Mouse (Mus musculus) forelimb bud, embryonic 11.5 days (tissue): ENCODE measurements at regions not wholly inside any gene's neighbourhood (a gene's known extent, or its start where the extent isn't known, plus 50 kb on each side); places are given as distances from the start of the nearest gene placed in this dataset.
A peak's percentile ranks its signal among the peaks of the same experiment; 100 is the strongest.
"Not testable (repeated sequence)": the region's sequence is repeated elsewhere in the genome, so short reads cannot be mapped to it uniquely, and the experiment has no call there.

Source experiments
- DNase-seq: peaks from one replicate; pipeline ENCODE4 v3.0.0-alpha.2; 2012; ENCODE audit warnings: low read depth, low spot score

DNA sequence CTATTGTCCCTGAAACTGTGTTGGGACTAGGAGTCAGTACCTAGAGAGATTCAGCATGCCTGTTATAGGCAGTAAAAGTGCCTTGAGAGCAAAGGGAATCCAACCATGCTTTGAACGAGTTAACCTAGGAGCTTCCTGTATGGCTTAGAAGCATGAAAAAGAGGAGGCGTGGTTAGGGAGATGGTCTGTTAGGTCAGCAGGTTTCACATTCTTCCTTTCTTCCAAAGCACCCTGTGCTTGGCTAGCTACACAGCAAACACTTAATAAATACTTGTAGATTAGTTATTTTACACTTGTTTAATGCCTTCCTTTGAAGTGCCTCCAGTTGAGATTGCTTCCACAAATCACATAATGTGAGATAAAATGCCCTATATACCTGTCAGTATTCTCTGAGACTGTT is 284.9 kb upstream of the Adgra3 start:
- no peak for DNase-seq

DNA sequence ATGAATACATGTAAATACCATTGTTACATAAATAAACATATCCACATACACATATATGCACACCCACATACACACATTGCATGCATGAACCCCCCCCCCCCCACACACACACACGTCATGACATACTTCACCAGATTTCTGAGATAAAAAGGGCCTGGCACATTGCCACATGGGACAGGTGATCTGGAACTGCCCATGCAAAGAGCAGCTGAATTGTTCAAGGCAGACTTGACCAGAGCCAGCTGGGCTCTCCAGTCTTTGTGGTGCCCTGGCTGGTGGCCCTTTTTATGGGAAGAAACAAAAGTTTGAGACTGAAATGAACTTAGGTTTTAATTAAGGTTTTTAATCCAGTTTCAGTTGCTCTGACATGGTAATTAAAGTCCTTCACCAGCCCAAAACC is 250.7 kb upstream of the Adgra3 start:
- no peak for DNase-seq

DNA sequence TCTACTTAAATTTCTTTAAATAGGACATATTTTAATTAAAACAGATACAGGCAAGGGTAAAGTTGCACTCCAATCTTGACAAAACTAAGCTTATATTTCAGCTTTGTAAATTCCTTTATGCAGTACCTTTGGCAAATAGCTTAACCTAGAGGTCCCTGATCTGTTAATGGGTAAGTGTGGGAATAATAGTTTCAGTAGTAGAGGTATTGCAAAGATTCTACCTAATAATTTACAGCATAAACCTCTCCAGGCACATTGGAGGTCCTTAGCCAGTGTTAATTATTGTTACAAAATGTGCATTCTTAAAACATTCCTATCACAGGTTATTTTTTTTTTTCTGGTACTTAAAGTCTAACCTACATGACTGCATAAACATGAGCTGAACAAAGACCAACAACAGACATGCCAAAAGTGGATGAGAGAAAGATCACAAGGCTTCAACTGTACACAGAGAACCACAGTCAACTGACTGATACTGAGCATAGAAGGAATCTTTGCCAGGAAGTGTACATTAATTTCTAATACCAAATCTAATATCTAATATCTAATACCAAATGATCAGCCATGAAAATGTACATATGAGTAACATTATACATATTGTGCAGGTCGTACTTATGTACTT is 245.2 kb upstream of the Adgra3 start:
- DNase-seq, result no peak

DNA sequence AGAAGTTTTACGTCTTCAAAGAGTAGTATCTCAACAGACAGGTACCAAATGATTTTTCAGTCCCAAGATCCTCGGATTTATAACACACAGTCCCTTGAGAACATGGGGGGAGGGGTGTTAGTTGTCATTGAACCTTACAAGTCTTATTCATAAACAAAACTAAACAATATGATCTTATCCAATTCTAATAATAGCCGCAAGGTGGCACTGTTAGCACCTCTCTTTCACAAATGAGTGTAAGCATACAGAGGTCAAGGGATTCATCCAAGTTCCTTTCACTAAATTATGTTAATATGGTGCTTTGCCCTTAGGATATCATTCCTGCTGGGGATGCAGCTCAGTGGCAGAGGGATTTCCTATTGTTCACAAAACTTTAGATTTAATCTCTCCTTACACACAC is 235.0 kb upstream of the Adgra3 start:
- DNase-seq, result peak; percentile 32

DNA sequence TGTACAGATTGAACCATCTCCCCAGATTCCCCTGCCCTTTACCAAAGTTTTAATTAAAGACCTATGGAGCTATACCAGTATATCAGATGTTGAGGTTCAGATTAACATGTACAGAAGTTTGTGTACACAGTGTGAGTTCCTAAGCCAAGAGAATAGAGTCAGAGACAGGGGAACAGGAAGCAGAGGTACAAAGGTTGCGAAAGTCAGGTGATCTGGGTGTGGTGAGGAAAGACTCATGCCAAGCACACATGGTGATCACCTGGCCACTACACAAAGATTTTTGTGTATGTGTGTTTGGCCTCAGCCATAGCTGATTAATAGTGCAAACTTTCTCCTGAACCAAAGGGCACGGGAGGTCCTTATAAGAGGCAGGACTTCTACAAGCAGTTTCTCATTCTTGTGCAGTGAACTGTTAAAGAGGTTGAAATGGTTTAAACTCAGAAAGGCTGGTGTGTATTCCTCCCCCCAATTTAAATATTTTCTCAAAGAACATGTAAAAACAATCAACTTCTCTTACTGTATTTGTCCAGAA is 232.1 kb upstream of the Adgra3 start:
- no peak for DNase-seq

DNA sequence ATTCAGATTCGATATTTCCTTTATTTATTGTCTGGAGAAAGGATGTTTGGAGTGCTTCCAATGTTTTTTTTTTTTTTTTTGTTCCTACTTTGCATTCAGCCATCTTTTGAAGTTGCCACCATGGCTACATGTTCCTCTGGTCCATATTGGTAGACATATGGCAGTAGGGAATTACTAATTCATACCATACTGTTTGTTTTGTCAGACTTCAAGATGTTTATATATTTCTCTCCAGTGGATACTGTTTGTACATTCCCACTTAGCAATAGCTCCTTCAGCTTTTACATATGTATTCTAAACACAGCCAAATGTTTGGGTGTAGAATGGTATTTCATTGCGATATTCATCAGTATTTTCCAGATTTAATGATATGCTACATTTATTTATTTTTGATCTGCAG is 201.6 kb upstream of the Adgra3 start:
- no peak for DNase-seq

DNA sequence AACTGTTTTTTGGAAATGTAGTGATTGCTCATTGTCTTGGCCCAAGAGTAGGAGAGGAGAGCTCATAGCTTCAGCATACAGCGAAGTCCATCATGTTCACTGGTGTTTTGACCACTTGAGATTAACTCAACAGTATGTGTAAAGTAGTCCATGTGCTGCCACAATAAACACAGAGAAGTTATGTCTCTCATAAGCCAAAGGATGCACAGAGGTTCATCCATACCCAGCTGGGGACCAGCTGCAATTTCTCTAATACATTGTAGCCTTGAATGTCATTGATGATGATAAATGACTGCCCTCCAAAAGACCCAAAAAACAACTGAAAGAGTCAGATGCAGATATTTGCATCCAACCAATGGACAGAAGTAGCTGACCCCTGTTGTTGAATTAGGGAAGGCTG is 199.2 kb upstream of the Adgra3 start:
- no peak for DNase-seq

DNA sequence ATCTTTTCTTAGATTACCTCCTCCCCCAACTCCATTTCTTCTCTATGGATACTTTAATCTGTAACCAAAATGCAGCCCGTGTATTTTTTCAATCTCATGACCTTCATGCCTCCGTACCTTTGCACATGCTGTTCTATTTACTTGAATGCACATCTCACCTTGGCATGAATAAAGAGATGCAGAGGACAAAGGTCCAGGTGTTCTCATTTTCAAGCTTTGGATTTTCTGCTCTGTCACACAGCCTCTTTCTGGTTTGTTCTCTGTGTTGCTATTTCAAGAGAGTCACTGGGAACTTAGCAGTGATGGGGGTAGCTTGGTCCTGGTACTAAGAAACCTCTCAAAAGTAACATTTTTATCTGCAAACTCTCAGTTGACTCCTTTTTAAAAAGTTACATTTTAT is 175.3 kb upstream of the Adgra3 start:
- no peak for DNase-seq

DNA sequence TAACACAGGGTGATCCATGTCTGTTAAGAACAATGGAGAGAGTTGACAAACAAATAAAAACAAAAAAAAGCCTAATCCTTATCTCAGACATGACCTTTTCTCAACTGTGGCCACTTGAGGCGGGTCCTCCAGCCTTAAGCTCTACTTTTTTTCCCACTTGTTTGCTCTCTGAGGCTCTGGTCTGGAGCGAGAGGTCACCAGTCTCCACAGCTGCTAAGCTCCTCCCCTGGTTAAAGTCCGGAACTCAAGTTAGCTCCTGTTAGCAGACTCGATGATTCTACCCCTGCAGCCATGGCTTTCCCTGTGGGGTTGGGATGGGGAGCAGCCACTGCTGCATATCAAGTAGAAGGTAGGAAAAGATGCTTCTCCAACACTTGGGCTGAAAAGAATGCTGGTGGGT is 158.2 kb upstream of the Adgra3 start:
- no peak for DNase-seq

DNA sequence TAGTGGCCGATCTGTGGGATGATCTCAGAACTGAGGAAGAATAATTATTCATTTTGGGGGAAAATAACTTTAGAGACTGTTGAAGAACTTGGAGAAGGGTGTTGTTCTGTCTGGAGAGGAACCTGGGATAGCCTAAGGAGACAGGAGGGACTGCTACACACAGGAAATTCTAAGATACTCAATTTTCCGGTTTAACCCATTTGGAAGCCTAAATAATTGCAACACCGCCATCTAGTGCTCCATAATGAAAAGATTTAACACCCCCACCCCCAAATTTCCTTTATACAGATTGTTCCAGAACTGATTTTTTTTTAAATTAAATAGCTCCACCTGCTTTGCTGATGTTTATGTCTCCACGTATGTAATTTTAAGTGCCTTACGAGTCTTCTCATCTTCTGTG is 157.2 kb upstream of the Adgra3 start:
- peak; percentile 19 for DNase-seq

DNA sequence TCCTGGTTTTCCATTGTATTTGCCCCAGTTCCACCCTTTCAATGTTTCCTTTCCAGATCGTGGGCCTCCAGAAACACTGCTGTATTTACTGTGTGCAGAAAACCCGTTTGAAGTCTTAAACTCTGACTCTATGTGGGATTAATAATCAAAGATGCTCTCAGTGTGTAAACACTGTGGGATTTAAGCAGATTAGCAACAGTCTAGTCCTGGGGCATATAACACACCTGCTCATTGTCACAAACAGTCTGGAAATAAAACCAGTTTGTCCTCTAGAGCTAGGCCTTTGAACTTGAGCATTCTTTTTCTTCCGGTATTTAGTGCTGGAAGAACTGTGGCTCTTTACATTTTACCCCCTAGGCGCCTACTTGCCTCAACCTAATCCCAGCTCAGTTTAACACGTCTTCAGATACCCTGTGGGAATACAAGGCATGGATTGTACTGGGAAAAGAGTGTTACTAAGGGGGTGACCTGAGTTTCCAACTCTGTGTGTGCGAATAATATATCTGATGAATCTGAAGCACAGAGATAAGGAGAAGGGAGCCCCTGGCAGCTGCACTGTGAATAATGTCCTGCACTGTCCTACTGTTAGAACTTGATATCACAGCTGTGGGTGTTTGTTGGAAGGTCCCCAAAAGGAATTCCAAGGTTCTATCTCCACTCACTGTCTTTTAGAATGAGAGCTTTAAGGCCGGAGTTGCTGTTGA is 143.7 kb upstream of the Adgra3 start:
- DNase-seq, result no peak

DNA sequence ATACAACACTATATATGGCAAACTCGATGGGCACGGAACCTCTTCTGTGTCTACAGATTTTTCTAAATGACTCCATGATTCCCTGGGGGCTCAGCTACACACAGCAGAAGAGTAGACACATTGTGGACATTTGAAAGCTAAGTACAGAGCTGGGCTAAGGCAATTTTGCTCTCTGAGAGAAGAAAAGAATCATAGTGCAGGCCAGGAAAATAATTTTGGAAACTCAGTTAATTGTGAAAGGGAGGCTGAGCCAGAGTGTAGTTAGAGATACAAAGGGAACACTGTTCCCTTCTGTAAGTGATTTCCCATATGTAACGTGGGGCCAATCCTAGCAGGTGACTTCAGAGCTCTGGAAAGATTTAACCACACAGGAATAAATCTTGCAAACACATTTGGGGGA is 137.6 kb upstream of the Adgra3 start:
- peak; percentile 67 for DNase-seq

DNA sequence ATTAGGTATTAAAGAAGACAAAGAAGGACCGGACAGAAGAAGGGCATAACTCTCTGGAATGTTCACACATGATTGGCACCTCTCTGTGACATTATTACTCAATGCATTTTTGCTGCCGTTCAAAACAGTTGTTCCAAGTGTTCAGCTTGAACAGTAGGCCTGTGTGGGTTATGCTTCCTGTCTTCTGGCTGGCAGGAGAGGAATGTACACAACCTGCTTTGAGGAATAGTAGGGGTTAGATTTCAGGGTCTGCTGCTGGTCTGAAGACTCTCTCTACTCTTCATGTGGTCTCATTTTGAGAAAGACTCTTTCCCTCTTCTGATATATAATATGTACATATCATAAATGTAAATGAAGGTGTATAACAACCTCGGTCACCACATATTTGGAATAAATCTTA is 137.2 kb upstream of the Adgra3 start:
- peak; percentile 34 for DNase-seq

DNA sequence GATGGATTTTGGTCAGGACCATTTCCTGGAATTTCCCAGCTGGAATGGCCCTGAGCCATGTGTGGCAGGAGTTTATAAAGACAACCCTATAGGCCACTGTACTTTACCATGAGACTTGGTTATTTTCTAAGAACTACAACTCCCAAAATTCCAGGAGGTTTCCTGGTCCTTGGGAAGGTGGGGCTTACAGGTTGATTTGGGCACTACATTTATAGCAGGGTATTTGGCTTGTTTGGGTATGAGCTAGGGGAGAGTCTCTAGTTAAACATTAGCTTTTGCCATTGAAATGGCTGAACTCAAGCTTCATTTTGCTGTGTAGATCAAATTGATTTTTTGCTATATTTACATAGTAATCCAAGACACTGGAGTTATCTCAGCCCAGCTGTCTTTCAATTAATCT is 130.6 kb upstream of the Adgra3 start:
- DNase-seq, result no peak

DNA sequence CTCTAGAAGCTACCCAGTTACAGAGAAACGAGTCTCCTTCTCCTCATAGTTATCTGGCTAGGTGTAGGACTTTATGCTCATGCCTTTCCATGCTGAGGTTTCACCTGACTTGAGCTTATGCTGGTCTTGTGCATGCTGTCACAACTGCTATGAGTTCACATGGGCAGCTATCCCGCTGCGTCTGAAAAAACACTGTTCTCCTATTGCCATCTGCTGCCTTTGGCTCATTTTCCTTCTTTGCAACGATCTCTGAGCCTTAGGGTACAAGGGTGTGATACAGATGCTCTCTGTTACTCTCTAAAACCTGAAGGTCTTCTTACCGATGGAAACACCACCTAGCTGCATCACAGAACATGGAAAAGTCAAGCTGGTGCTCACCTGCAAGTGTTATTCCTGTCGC is 123.9 kb upstream of the Adgra3 start:
- no peak for DNase-seq

DNA sequence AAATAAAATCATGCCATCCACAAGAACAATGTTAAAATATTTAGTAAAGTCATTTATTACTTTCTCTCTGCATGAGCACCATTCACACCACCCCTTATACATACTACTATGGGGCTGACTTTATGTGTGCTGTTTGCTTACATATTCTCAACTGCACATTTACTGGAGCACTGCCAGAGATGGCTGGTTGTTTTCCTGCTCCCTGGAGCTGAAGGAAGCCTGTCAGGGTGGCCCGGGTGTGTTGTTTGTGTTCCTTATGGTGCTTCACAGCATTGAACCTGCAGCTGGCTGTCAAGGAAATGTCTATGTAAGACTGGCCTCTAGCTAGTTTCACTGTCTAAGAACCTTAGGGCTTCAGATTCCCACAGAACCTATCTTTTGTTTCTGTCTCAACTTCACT is 97.8 kb upstream of the Adgra3 start:
- no peak for DNase-seq

DNA sequence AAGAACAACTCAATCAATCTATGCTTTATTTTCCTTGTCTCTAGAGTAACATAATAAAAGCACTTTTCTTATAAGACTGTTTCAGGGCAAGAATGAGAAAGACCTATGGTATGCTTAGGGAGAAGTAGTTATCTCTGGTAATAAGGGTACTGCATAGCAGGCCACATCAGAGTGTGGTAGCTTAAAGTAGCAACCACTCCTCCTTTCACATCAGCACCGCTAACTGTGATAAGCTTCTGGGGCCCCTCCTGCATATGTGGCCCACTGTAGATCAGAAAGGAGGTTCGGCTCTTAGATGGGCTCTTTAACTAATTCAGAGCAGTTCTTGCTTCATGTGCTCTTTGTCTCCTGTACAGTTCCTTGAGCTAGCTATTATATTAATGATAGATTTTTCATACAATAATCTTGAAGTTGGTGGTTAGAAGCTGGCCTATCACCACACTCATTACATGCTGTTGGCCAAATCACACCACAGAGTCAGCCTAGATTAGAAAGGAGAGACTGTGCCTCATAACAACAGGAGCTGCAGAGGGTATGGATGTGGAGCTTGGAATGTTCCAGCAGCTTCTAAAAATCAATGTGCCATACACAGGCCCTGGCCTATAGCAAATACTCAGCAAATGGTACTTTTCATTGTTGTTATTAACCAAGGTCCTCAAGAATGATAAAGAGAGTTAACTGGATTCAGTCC is 96.5 kb upstream of the Adgra3 start:
- DNase-seq, result not testable (repeated sequence)

DNA sequence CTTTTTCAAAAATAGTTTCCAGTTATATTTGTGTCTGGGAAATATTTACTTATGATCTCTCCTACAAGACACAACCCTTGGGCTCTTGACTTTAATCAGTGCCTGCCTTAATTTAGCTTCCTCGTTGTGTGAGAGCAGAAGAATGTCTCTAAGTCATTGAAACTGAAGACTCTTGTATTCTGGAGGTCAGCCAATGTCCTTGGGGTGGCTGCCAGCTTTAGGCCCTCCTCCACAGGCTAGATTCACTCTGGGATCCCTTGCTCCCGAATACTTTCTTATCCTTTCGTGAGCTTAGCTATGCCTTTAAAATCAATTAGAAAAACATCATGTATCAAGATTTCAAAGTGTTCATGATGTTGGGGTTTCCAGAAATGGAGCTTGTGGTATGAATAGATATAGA is 88.1 kb upstream of the Adgra3 start:
- no peak for DNase-seq

DNA sequence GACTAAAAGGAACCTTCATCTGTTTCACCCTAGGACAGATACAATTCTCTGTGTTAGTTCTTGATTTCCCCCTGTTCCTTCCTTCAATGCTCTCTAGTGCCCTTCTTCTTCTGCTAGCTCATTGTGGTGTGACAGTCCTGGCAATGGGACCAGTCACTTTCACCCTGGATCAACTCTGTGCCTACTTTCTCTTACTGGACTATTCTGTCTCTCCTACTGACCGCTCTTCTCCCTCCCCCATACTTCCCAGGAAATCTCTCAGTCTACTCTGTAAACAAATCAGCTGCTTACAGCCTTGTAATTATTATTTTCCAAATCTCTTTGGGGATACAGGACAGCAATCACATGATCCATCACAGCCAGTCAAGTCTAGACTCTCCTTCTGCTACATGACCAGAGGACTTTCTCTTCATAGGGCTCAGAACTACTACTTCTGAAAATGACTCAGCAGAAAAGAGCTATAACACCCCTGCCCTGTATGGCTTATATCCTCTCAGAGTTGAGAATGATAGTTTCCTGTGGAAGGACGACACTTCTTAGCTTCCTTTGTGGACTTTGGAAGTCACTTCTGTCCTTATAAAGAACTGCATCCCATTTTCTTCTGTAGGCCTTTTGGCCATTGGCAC is 86.8 kb upstream of the Adgra3 start:
- no peak for DNase-seq

DNA sequence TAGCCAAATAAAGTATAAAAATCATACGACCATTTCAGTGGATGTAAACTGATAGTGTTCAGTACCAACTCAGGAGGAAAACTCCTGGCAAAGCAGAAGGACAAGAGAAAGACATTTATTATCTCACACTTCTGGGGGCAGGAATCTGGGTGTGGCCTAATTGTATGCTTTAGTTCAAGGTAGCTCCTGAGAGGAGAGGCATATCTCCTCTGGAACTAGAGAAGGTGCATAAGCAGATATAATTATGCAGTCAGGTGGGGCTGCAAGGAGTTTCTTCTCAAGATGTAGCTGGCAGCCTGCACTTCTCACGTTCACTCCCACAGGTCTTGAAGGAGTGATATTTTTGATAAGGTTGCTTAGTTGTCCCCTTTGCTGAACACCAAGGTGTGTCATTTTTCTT is 71.4 kb upstream of the Adgra3 start:
- no peak for DNase-seq

DNA sequence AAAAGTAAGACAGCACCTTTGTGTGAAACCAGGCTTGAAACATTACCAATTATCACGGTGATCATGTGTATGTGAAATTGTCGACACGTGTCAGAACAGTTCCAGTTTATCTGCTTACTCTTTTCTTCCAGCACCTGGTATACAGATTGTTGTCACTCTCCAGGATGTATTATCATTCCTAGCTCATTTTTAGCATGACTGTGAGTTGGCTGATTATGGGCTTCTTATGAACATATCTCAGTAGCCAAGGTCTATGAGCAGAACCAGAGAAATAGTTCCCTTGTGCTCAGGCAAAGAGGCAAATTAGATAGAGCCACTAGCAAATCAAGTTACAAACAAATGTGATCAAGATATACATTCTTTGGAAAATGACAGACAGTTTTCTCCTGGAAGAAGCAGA is 70.2 kb upstream of the Adgra3 start:
- no peak for DNase-seq

DNA sequence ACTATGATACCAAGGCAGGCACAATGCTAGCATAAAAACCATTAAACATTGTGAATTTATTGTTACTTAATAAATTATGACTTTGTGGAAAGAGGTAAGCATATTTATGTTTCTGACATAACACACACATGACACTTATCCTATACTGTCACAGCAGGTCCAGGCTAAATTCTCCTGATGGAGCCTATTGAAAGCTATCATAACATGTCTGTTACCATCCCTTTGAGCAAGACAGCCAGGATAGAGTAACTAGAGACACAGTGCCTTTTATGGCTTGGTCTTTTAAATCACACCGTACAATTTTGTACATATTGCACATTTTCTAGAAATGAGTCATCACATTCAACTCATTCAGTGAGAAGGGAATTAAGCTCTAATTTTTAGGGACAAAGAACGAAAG is 67.8 kb upstream of the Adgra3 start:
- no peak for DNase-seq

DNA sequence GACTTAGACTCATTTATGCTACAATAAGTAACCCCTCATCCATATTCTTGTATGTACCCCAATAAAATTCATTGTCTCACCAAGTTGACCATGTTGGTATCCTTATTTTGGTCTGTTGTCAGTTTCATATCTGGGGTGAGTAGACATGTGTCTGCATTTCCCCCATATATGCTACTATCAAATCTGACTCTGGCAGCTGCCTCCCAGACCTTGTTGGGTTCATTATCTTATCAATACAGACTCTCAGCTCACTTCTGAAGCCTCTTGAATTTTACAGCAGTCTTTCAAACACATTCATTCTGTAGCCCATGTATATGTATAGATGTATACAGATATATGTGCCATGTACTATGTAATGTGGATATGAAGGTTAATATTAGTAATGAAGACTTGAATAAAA is 67.4 kb upstream of the Adgra3 start:
- DNase-seq, result no peak
